Mouse (Mus musculus): ENCODE data around the gene Esrrg. TPM values are rescaled to one million over a fixed set of nuclear protein-coding genes. Genes with fewer than 3 reads are reported as not detected.

Gene Esrrg
- polyA plus RNA-seq, 1 experiment from 2014 or later = 8.1 TPM

- no peak overlapping the region for H3K4me3 ChIP-seq
- no peak overlapping the region for H3K9ac ChIP-seq (replicated peaks)
- ATAC-seq (ENCODE audit: low FRiP score, low read depth) = no peak
These were observed 154.3 kb downstream of the Esrrg start for GRCm38 (mm10) chr1:187762641-187763450.

GRCm38 (mm10) chr1:187763451-187763755, 154.8 kb downstream of the Esrrg start:
- no peaks in the 10 kb centered on the region for H3K36me3 ChIP-seq
- no peaks in the 10 kb centered on the region for H3K9me3 ChIP-seq
- H3K4me1 ChIP-seq = peaks cover 8% of the 10 kb centered on the region; the same call in 1 of the 2 replicates
- H3K27me3 ChIP-seq = no peaks in the 10 kb centered on the region; the same call in 1 of the 2 replicates
- no peak overlapping the region for H3K27ac ChIP-seq (replicated peaks)
- no peak overlapping the region for H3K9ac ChIP-seq (replicated peaks)
- H3K4me3 ChIP-seq = no peak overlapping the region
- 85% methylated on average over 4 of the region's 4 CpGs for WGBS
- no peak overlapping the region for H3K4me2 ChIP-seq (replicated peaks)
- no peak for ATAC-seq (ENCODE audit: low FRiP score, low read depth)

More at GRCm38 (mm10) chr1:187762641-187763450, 154.3 kb downstream of the Esrrg start:
- H3K27ac ChIP-seq (replicated peaks) = no peak overlapping the region
- H3K36me3 ChIP-seq = no peaks in the 10 kb centered on the region
- H3K4me2 ChIP-seq (replicated peaks) = no peak overlapping the region
- 58% methylated on average over 5 of the region's 5 CpGs for WGBS
- H3K4me1 ChIP-seq = peaks cover 8% of the 10 kb centered on the region; the same call in 1 of the 2 replicates
- no peaks in the 10 kb centered on the region; the same call in 1 of the 2 replicates for H3K27me3 ChIP-seq
- no peaks in the 10 kb centered on the region for H3K9me3 ChIP-seq

- WGBS = 76% methylated on average over 3 of the region's 3 CpGs
- no peak overlapping the region for H3K27ac ChIP-seq (replicated peaks)
- no peaks in the 10 kb centered on the region for H3K9me3 ChIP-seq
- no peak for ATAC-seq (ENCODE audit: low FRiP score, low read depth)
- H3K9ac ChIP-seq (replicated peaks) = no peak overlapping the region
- no peaks in the 10 kb centered on the region for H3K36me3 ChIP-seq
- no peak overlapping the region for H3K4me2 ChIP-seq (replicated peaks)
- H3K27me3 ChIP-seq = no peaks in the 10 kb centered on the region; the same call in 1 of the 2 replicates
- H3K4me1 ChIP-seq = peaks cover 8% of the 10 kb centered on the region; the same call in 1 of the 2 replicates
- H3K4me3 ChIP-seq = no peak overlapping the region
These were observed 155.2 kb downstream of the Esrrg start for GRCm38 (mm10) chr1:187763821-187764220.

GRCm38 (mm10) chr1:187765577-187765976, 157.0 kb downstream of the Esrrg start:
- Histone ChIP-seq H3K4me2 (replicated peaks) (no peak overlapping the region), H3K9ac (replicated peaks) (no peak overlapping the region), H3K4me1 (peaks cover 8% of the 10 kb centered on the region; the same call in 1 of the 2 replicates), H3K36me3 (no peaks in the 10 kb centered on the region), H3K27ac (replicated peaks) (no peak overlapping the region), H3K9me3 (no peaks in the 10 kb centered on the region), H3K4me3 (no peak overlapping the region), H3K27me3 (no peaks in the 10 kb centered on the region)
- ATAC-seq (ENCODE audit: low FRiP score, low read depth) = no peak
- 64% methylated on average over 5 of the region's 5 CpGs for WGBS

GRCm38 (mm10) chr1:187767355-187767754, 158.8 kb downstream of the Esrrg start:
- H3K9me3 ChIP-seq = no peaks in the 10 kb centered on the region
- H3K9ac ChIP-seq (replicated peaks) = no peak overlapping the region
- H3K27me3 ChIP-seq = no peaks in the 10 kb centered on the region
- 77% methylated on average over 2 of the region's 2 CpGs for WGBS
- no peak for ATAC-seq (ENCODE audit: low FRiP score, low read depth)
- no peaks in the 10 kb centered on the region for H3K36me3 ChIP-seq
- H3K4me1 ChIP-seq = peaks cover 8% of the 10 kb centered on the region; the same call in 1 of the 2 replicates
- H3K27ac ChIP-seq (replicated peaks) = no peak overlapping the region
- no peak overlapping the region for H3K4me3 ChIP-seq
- H3K4me2 ChIP-seq (replicated peaks) = no peak overlapping the region

- WGBS = 93% methylated on average over 3 of the region's 3 CpGs
- Histone ChIP-seq H3K36me3 (no peaks in the 10 kb centered on the region), H3K9me3 (no peaks in the 10 kb centered on the region), H3K4me2 (replicated peaks) (no peak overlapping the region), H3K27ac (replicated peaks) (no peak overlapping the region), H3K4me3 (no peak overlapping the region), H3K27me3 (no peaks in the 10 kb centered on the region), H3K9ac (replicated peaks) (no peak overlapping the region), H3K4me1 (peaks cover 2% of the 10 kb centered on the region; the same call in 1 of the 2 replicates)
- no peak for ATAC-seq (ENCODE audit: low FRiP score, low read depth)
These were observed 161.6 kb downstream of the Esrrg start for GRCm38 (mm10) chr1:187770234-187770633.

GRCm38 (mm10) chr1:187771067-187771466, 162.5 kb downstream of the Esrrg start:
- H3K27me3 ChIP-seq = no peaks in the 10 kb centered on the region
- no peak overlapping the region for H3K4me3 ChIP-seq
- H3K4me2 ChIP-seq (replicated peaks) = no peak overlapping the region
- no peaks in the 10 kb centered on the region for H3K4me1 ChIP-seq
- no peak for ATAC-seq (ENCODE audit: low FRiP score, low read depth)
- WGBS = 61% methylated on average over 4 of the region's 4 CpGs
- H3K36me3 ChIP-seq = no peaks in the 10 kb centered on the region
- no peak overlapping the region for H3K9ac ChIP-seq (replicated peaks)
- no peak overlapping the region for H3K27ac ChIP-seq (replicated peaks)
- no peaks in the 10 kb centered on the region for H3K9me3 ChIP-seq

- Histone ChIP-seq H3K9ac (replicated peaks) (no peak overlapping the region), H3K36me3 (no peaks in the 10 kb centered on the region), H3K4me3 (no peak overlapping the region), H3K4me1 (no peaks in the 10 kb centered on the region), H3K9me3 (0 out of 2 replicates have a peak, but pooled peaks cover 5% of the 10 kb centered on the region), H3K27me3 (no peaks in the 10 kb centered on the region), H3K4me2 (replicated peaks) (no peak overlapping the region), H3K27ac (replicated peaks) (no peak overlapping the region)
- 70% methylated on average over 10 of the region's 10 CpGs for WGBS
- ATAC-seq (ENCODE audit: low FRiP score, low read depth) = no peak
These were observed 171.1 kb downstream of the Esrrg start for GRCm38 (mm10) chr1:187779589-187780178.

- WGBS = 84% methylated on average over 4 of the region's 4 CpGs
These were observed 176.6 kb downstream of the Esrrg start for GRCm38 (mm10) chr1:187785226-187785625.

GRCm38 (mm10) chr1:187787055-187788016, 178.7 kb downstream of the Esrrg start:
- no peak overlapping the region for H3K4me3 ChIP-seq
- ATAC-seq (ENCODE audit: low FRiP score, low read depth) = 0 out of 2 replicates have a peak, but pooled peaks have one; percentile 19
- no peak overlapping the region for H3K9ac ChIP-seq (replicated peaks)
- 14% methylated on average over 7 of the region's 7 CpGs for WGBS
- peaks cover 17% of the 10 kb centered on the region for H3K4me1 ChIP-seq
- no peak overlapping the region for H3K4me2 ChIP-seq (replicated peaks)
- H3K9me3 ChIP-seq = no peaks in the 10 kb centered on the region
- peak overlapping the region; percentile 54 for H3K27ac ChIP-seq (replicated peaks)
- H3K36me3 ChIP-seq = no peaks in the 10 kb centered on the region
- H3K27me3 ChIP-seq = no peaks in the 10 kb centered on the region

More at GRCm38 (mm10) chr1:187785226-187785625, 176.6 kb downstream of the Esrrg start:
- Histone ChIP-seq H3K4me3 (no peak overlapping the region), H3K27ac (replicated peaks) (no peak overlapping the region), H3K9ac (replicated peaks) (no peak overlapping the region), H3K36me3 (no peaks in the 10 kb centered on the region), H3K27me3 (no peaks in the 10 kb centered on the region), H3K9me3 (no peaks in the 10 kb centered on the region), H3K4me2 (replicated peaks) (no peak overlapping the region), H3K4me1 (peaks cover 17% of the 10 kb centered on the region)
- ATAC-seq (ENCODE audit: low FRiP score, low read depth) = no peak

- Histone ChIP-seq H3K4me3 (no peak overlapping the region), H3K4me2 (replicated peaks) (no peak overlapping the region), H3K9ac (replicated peaks) (no peak overlapping the region), H3K9me3 (no peaks in the 10 kb centered on the region), H3K36me3 (no peaks in the 10 kb centered on the region), H3K4me1 (peaks cover 5% of the 10 kb centered on the region; the same call in 1 of the 2 replicates), H3K27ac (replicated peaks) (no peak overlapping the region), H3K27me3 (no peaks in the 10 kb centered on the region)
- 87% methylated on average over 5 of the region's 5 CpGs for WGBS
- no peak for ATAC-seq (ENCODE audit: low FRiP score, low read depth)
These were observed 185.8 kb downstream of the Esrrg start for GRCm38 (mm10) chr1:187794240-187794930.

Measured in midbrain, embryonic 12.5 days (tissue).